Mouse (Mus musculus) forebrain, embryonic 12.5 days (tissue): Measurements from ENCODE around the gene Papss1. TPM values are rescaled to one million over a fixed set of nuclear protein-coding genes. Genes with fewer than 3 reads are reported as not detected.
"Not testable (repeated sequence)": the region's sequence is repeated elsewhere in the genome, so short reads cannot be mapped to it uniquely, and the experiment has no call there.

ENCODE experiments used
- ATAC-seq: fragments of 200-750 bp; cut with Nextera tagmentation; 2 replicates; pipeline ENCODE4 v1.8.0; 2017; ENCODE audit warnings: moderate TSS enrichment; ENCODE audit not compliant: low FRiP score
- H3K27ac ChIP-seq: fragments of 300-500 bp; sonication (generic); 2 replicates; pipeline ENCODE4 v1.5.1; 2016; ENCODE audit warnings: mild to moderate bottlenecking
- H3K27me3 ChIP-seq: fragments of 300-500 bp; sonication (generic); 2 replicates; pipeline ENCODE4 v1.6.1; 2016; ENCODE audit warnings: mild to moderate bottlenecking
- H3K36me3 ChIP-seq: fragments of 300-500 bp; sonication (generic); replicated peaks from 2 replicates; pipeline ENCODE4 v1.6.1; 2016; ENCODE audit warnings: mild to moderate bottlenecking
- H3K4me1 ChIP-seq: fragments of 300-500 bp; sonication (generic); 2 replicates; pipeline ENCODE4 v1.6.1; 2016
- H3K4me2 ChIP-seq: fragments of 300-500 bp; sonication (generic); 2 replicates; pipeline ENCODE4 v1.6.1; 2016; ENCODE audit warnings: mild to moderate bottlenecking, moderate library complexity
- H3K4me3 ChIP-seq: fragments of 300-500 bp; sonication (generic); replicated peaks from 2 replicates; pipeline ENCODE4 v1.5.1; 2016; ENCODE audit warnings: mild to moderate bottlenecking
- H3K9ac ChIP-seq: fragments of 300-500 bp; sonication (generic); 2 replicates; pipeline ENCODE4 v1.6.1; 2016; ENCODE audit warnings: mild to moderate bottlenecking
- H3K9me3 ChIP-seq: fragments of 300-500 bp; sonication (generic); 2 replicates; pipeline ENCODE4 v1.6.1; 2016
- WGBS: fragments of 180-500 bp; shearing (Covaris S2); methylation state at CpG from one replicate; pipeline ENCODE4 v1.1.7; 2016; 5-methylcytosine and 5-hydroxymethylcytosine counted together
- polyA plus RNA-seq: library from polyadenylated mRNA; unstranded; fragments of >200 nt; fragmentation: Nextera tagmentation; extraction: Ambion mirVana; gene quantifications from 2 replicates; pipeline ENCODE4 v1.2.1, GENCODE M21; 2016

Papss1 gene
- 90.8 TPM in 2 replicates for polyA plus RNA-seq

DNA sequence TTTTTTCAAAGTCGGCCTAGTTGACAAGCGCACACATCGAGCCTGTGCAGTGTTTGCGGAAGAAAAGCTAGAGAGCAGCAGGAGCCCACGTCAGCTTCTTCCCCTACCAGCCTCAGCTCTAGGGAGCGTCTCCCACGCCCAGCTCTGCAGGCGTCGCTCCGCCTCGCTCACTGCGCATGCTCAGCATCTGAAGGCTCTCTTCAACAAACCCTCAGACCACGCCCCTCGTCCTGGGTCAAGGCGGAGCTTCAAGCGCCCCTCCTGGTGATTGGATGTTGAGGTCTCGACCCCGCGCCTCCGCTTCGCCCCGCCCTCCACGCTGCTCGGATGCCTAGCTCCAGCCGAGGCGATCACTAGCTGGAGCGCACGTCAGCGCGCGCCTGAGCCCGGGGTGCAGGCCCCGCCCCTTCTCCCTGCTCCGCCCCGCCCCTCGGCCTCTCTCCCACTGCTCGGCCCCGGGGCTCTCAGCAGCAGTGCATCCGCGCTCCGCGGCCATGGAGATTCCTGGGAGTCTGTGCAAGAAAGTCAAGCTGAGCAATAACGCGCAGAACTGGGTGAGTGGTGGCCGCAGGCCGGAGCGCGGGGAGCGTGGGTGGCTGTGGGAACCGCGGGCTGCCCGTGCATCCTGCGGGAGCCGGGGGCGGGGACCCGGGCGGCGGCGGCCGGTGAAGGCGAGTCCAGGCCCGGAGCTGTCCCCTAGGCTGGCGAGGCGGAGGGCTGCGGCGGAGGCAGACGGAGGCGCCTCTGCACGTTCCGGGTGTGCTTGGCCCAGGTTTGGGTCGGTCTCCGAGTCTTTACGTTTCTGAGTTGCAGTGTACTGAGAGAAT lies at the start of gene Papss1:
TSS of gene Papss1 (plus strand) at position 339 of the 827 bp plus-strand sequence.
- peak within 1 kb of the TSS; percentile 87 for H3K9ac ChIP-seq
- ATAC-seq: peak; percentile 99
- peaks cover 17% of the 10 kb centered on the region for H3K4me1 ChIP-seq
- peak within 1 kb of the TSS; percentile 95 for H3K27ac ChIP-seq
- H3K27me3 ChIP-seq: no peaks in the 10 kb centered on the region; the same call in 1 of the 2 replicates
- H3K4me2 ChIP-seq: peak within 1 kb of the TSS; percentile 62
- H3K4me3 ChIP-seq: peak within 1 kb of the TSS; percentile 79
- no peaks in the 10 kb centered on the region for H3K9me3 ChIP-seq
- under 1% methylated on average over 73 of the region's 73 CpGs for WGBS
- 0 out of 2 replicates have a peak, but pooled peaks cover 4% of the 10 kb centered on the region for H3K36me3 ChIP-seq

DNA sequence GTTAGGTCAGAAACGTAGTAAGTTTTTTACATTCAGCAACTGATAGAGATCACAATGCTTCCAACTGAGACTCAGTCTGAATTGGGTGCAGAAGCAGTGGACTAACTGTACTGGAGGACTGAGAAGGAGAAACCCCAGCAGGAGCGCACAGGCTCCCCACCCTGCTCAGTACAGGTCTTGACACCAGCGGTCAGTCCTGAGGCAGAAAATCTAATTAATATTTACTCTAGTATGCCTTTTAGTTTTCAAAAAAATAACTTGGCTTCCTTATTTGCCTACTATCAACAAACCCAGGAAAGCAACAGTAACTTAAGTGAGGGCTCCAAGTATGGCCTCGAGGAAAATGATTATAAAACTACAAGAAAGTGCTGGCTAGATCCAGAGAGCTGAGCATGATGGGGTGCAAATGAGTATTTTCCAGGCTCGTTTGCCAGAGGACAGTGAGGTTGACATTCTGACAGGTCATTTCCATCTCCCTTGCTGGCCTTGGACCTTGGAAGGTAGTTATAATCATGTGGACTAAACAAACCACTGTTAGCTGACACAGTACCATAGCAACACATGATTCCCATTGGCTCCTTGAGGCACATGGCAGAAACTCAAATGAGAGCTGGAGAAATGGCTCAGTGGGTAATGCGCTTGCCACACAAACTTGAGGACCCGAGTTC lies 48.1 kb upstream of the Papss1 start:
- H3K27me3 ChIP-seq: no peaks in the 10 kb centered on the region
- no peaks in the 10 kb centered on the region for H3K9me3 ChIP-seq
- H3K9ac ChIP-seq: no peak overlapping the region
- no peaks in the 10 kb centered on the region for H3K4me1 ChIP-seq
- H3K36me3 ChIP-seq: no peaks in the 10 kb centered on the region
- H3K4me3 ChIP-seq: no peak overlapping the region
- no peak for ATAC-seq
- 85% methylated on average over 7 of the region's 7 CpGs for WGBS
- no peak overlapping the region for H3K4me2 ChIP-seq
- no peak overlapping the region for H3K27ac ChIP-seq

DNA sequence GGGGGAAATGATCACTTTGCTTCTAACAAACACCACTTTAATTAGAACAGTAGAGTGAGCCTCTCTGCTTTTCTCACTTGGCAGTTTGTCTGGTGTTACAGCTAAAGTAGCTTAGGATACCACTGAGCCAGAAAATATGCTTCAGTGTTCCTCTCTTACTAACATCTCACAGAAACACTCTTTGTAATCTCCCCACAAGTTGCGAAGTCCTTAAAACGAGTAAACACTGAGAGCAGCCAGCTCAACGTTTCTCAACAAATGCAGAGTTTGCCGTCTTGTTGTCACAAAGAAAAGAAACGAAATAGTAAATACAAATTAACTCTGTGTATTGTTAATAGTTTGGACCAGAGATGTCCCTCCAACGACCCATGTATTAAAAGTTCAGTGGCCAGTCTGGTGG lies 46.8 kb upstream of the Papss1 start:
- Histone ChIP-seq H3K4me2 (no peak overlapping the region), H3K27me3 (no peaks in the 10 kb centered on the region), H3K27ac (no peak overlapping the region), H3K36me3 (no peaks in the 10 kb centered on the region), H3K4me3 (no peak overlapping the region), H3K9me3 (no peaks in the 10 kb centered on the region), H3K9ac (no peak overlapping the region), H3K4me1 (no peaks in the 10 kb centered on the region)
- 59% methylated on average over 6 of the region's 6 CpGs for WGBS
- ATAC-seq: no peak

DNA sequence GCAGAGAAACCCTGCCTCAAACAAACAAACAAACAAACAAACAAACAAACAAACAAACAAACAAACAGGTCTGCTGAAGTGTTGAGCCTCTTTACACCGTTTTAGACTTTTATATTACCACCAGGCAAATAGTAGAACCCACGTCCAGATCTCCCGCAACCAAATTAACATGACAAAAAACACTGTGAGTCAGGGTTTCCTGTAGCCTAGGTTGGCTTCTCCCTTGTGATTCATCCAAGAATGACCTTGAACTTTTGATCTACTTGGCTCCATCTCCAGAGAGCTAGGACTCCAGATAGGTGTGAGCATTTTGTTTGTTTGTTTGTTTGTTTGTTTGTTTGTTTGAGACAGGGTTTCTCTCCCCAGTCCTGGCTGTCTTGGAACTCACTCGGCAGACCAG lies 43.4 kb upstream of the Papss1 start:
- H3K36me3 ChIP-seq: no peaks in the 10 kb centered on the region

DNA sequence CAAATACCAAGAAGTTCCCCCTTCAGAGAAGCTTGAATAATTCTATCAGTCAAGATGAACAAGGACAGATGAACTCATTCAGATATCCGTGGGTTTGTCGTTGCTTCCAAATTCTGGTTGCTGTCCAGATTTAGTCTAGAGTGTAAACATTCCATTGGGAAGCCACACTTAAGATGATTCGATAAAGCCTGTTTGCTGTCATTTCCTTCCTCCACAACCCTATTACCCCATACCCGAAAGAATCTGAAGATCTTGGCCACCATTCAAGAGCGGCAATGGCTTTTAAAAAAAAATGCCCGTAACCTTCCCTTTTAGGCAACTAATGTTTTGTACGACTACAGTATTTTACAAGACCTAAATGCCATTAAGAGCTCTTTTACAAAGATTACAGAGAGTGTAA lies 42.3 kb upstream of the Papss1 start:
- H3K4me1 ChIP-seq: no peaks in the 10 kb centered on the region
- no peak overlapping the region for H3K9ac ChIP-seq
- H3K27me3 ChIP-seq: no peaks in the 10 kb centered on the region
- ATAC-seq: no peak
- no peaks in the 10 kb centered on the region for H3K36me3 ChIP-seq
- no peak overlapping the region for H3K4me2 ChIP-seq
- H3K9me3 ChIP-seq: no peaks in the 10 kb centered on the region
- H3K27ac ChIP-seq: no peak overlapping the region
- H3K4me3 ChIP-seq: no peak overlapping the region
- WGBS: 92% methylated on average over 7 of the region's 7 CpGs

More for the DNA sequence above, 43.4 kb upstream of the Papss1 start:
- H3K9me3 ChIP-seq: no peaks in the 10 kb centered on the region
- no peak for ATAC-seq
- H3K27me3 ChIP-seq: no peaks in the 10 kb centered on the region
- H3K9ac ChIP-seq: no peak overlapping the region
- H3K27ac ChIP-seq: no peak overlapping the region
- no peak overlapping the region for H3K4me3 ChIP-seq
- H3K4me2 ChIP-seq: no peak overlapping the region
- no peaks in the 10 kb centered on the region for H3K4me1 ChIP-seq
- WGBS: 67% methylated on average over 4 of the region's 4 CpGs

DNA sequence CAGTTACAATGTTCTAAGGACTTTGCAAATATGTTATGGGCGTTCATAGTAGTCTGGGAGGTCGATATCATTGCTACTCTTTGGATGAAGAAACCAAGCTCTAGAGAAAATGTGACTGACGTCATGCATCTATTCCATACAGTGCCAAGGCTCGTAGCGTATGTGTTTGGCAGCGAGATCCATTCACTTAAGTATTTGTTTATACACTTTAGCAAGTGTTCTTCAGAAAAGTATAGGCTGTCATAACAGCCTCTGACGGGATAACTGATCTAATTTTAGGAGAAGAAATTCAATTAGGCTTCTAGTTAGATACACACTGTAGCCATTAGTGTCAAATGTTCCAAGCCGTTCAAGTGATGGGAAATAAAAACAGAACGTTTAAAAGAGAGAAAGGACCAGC lies 40.8 kb upstream of the Papss1 start:
- no peak overlapping the region for H3K4me2 ChIP-seq
- no peak overlapping the region for H3K9ac ChIP-seq
- H3K4me3 ChIP-seq: no peak overlapping the region
- no peak overlapping the region for H3K27ac ChIP-seq
- no peaks in the 10 kb centered on the region for H3K27me3 ChIP-seq
- no peaks in the 10 kb centered on the region for H3K9me3 ChIP-seq
- H3K4me1 ChIP-seq: no peaks in the 10 kb centered on the region
- no peaks in the 10 kb centered on the region for H3K36me3 ChIP-seq
- ATAC-seq: no peak
- 75% methylated on average over 9 of the region's 9 CpGs for WGBS

DNA sequence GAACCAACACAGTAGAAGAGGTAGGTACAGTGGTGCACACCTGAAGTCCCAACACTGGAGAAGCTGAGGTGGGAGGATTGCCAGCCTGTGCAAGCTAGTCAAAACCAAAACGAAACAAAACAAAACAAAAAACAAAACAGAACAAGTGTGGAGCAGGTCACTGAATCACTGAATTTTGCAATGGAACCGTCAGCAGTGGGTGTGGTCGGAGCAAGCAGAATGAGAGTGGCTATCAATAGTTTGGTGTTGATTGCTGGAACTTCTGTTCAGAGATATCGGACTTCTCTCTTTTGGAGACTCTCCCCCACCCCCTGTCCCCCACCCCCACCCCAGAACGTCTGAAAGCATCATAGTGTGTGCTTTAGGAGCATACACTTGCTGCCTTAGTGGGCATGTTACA lies 40.4 kb upstream of the Papss1 start:
- no peak for ATAC-seq
- H3K9ac ChIP-seq: no peak overlapping the region
- H3K9me3 ChIP-seq: no peaks in the 10 kb centered on the region
- H3K4me2 ChIP-seq: no peak overlapping the region
- H3K27me3 ChIP-seq: no peaks in the 10 kb centered on the region
- WGBS: 82% methylated on average over 5 of the region's 5 CpGs
- no peaks in the 10 kb centered on the region for H3K4me1 ChIP-seq
- no peak overlapping the region for H3K4me3 ChIP-seq
- H3K36me3 ChIP-seq: no peaks in the 10 kb centered on the region
- no peak overlapping the region for H3K27ac ChIP-seq

DNA sequence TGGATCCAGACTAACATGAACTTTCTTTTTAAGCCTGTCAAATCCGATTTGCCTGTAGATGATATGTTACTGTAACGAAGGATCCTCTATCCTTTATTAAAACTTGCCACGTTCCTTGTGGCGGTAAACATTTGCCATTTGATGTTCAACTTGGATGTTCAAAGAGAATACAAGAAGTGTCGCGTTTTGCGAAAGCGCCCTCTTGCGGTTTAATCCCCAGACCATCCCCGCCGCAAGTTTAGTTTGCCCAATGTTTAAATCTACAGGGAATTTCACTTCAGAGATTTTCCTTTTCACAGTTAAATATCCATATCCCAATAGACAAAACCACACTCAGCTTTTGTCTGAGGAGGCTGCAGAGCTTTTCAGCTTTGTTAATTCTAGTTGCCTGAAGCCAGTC lies 39.8 kb upstream of the Papss1 start:
- ATAC-seq: no peak
- Histone ChIP-seq H3K27me3 (no peaks in the 10 kb centered on the region), H3K4me2 (no peak overlapping the region), H3K4me3 (no peak overlapping the region), H3K36me3 (no peaks in the 10 kb centered on the region), H3K4me1 (no peaks in the 10 kb centered on the region), H3K27ac (no peak overlapping the region), H3K9me3 (no peaks in the 10 kb centered on the region), H3K9ac (no peak overlapping the region)
- WGBS: 30% methylated on average over 11 of the region's 11 CpGs

DNA sequence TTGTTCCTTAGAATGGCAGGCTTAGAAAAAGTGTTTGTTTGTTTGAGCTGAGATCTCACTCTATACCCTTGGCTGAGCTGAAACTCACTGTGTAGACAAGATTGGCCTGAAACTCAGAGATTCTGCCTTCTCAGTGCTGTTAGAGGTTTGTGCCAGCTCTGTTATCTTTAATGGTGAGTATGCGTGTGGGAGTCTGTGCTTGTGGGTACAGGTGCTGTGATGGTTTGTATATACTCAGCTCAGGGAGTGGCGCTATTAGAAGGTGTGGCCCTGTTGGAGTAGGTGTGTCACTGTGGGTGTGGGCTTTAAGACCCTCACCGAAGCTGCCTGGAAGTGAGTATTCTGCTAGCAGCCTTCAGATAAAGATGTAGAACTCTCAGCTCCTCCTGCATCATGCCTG lies 39.3 kb upstream of the Papss1 start:
- 86% methylated on average over 3 of the region's 3 CpGs for WGBS
- Histone ChIP-seq H3K36me3 (no peaks in the 10 kb centered on the region), H3K9ac (no peak overlapping the region), H3K27ac (no peak overlapping the region), H3K9me3 (no peaks in the 10 kb centered on the region), H3K4me3 (no peak overlapping the region), H3K4me2 (no peak overlapping the region), H3K27me3 (no peaks in the 10 kb centered on the region), H3K4me1 (no peaks in the 10 kb centered on the region)
- no peak for ATAC-seq

DNA sequence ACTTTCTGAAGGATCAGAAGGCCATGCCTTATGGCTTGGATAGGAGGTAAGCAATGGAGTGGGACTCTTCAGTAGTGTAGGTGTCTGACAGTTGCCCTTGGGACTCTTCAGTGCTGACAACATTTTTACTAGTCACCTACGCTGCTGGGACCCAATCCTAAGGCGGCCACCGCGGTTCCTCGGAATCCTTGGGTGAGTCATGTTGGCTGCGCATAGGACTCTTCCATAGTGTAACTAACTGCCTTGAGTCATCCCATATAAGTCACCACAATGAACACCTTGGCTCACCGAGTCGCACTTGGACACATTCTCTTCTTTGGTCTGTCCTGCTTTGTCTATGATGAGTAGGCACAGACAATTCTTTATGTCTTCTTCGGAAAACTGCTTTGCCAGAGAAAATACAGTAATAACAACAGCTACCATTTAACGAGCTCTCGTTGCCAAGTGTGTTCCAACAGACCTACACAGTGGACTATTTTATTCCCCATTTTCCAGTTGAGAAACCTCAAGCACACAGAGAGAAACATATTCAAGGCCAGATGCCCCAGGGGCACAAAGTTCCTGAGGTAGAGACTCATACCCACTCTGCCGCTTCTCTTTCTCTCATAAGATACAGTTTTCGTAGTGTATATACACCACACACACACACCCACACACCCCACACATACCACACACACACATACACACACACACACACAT lies 23.2 kb upstream of the Papss1 start:
- ATAC-seq: no peak
- Histone ChIP-seq H3K4me1 (no peaks in the 10 kb centered on the region), H3K36me3 (no peaks in the 10 kb centered on the region), H3K27ac (no peak overlapping the region), H3K4me3 (no peak overlapping the region), H3K27me3 (no peaks in the 10 kb centered on the region), H3K9ac (no peak overlapping the region), H3K4me2 (no peak overlapping the region), H3K9me3 (no peaks in the 10 kb centered on the region)
- 82% methylated on average over 13 of the region's 13 CpGs for WGBS

DNA sequence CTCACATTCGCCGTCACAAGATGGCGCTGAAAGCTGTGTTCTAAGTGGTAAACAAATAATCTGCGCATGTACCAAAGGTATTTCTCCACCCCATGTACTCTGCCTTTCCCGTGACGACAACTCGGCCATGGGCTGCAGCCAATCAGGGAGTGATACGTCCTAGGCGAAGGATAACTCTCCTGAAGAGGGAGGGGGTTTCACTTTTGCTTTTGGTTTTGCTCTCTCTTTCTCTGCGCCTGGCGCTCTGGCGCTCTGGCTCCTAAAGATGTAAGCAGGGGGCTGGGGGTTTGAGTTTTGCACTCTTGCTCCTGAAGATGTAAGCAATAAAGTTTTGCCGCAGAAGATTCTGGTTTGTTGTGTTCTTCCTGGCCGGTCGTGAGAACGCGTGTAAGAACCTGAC lies 17.0 kb upstream of the Papss1 start:
- H3K4me3 ChIP-seq, H3K9ac ChIP-seq, H3K4me1 ChIP-seq, H3K36me3 ChIP-seq, H3K9me3 ChIP-seq, H3K27me3 ChIP-seq, H3K4me2 ChIP-seq, H3K27ac ChIP-seq, ATAC-seq: not testable (repeated sequence)
- 96% methylated on average over 17 of the region's 17 CpGs for WGBS

DNA sequence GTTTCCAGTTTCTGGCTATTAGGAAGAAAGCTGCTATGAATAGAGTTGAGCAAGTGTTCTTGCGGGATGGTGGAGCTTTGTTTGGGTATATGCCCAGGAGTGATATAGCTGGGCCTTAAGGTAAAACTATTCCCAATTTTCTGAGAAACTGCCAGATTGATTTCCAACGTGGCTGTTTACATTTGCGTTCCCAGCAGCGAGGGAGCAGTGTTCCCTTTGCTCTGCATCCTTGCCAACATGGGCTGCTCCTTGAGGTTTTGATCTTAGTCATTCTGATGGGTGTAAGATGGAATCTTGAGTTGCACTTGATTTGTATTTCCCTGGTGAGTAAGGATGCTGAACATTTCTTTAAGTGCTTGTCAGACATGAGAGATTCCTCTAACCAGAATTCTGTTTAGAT lies 14.5 kb upstream of the Papss1 start:
- Histone ChIP-seq H3K4me3 (no peak overlapping the region), H3K27ac (no peak overlapping the region), H3K36me3 (no peaks in the 10 kb centered on the region), H3K4me2 (no peak overlapping the region), H3K4me1 (no peaks in the 10 kb centered on the region), H3K9ac (no peak overlapping the region), H3K9me3 (no peaks in the 10 kb centered on the region), H3K27me3 (no peaks in the 10 kb centered on the region)
- 86% methylated on average over 4 of the region's 4 CpGs for WGBS
- no peak for ATAC-seq
